Mouse (Mus musculus): ENCODE data around the gene Bnc2. TPM values are rescaled to one million over a fixed set of nuclear protein-coding genes. Genes with fewer than 3 reads are reported as not detected.

The Bnc2 gene
- polyA plus RNA-seq, 1 experiment from 2014 or later, result 0.10 TPM

DNA sequence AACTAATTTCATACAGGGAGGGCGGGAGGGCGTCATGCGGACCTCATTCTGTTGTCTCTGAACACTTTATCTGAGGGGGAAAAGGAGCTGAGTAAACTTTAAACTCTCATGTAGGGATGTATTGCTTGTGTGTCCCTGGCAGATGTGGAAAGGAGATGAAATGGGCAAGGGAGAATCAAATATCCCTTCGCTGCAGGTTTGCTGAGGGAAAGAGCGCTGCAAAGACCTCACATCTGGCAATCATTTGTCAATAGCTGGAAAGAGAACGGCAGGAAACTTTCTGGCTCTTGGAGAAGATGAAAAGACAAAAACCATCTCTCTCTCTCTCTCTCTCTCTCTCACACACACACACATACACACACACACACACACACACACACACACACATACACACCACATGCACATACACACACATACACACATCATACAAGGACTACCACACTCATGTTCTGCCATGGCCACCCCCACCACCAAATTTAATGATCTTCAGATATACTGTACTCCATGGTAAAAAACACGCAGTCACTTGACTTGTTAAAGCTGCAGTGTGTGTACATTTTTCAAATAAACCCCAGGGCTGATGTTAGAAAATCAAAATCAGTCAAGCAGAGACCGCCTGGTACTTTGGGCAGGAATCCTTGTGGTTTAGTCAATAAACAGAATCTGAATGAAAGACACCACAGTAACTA, 172.3 kb downstream of the Bnc2 start:
- Histone ChIP-seq H3K27ac (no peak overlapping the region), H3K4me3 (ENCODE audit: inconsistent target) (no peak overlapping the region), H3K79me2 (ENCODE audit: inconsistent target) (no peaks in the 10 kb centered on the region), H3K36me3 (ENCODE audit: inconsistent target) (no peaks in the 10 kb centered on the region)
- WGBS (ENCODE audit: missing documents), result 88% methylated on average over 8 of the region's 8 CpGs

DNA sequence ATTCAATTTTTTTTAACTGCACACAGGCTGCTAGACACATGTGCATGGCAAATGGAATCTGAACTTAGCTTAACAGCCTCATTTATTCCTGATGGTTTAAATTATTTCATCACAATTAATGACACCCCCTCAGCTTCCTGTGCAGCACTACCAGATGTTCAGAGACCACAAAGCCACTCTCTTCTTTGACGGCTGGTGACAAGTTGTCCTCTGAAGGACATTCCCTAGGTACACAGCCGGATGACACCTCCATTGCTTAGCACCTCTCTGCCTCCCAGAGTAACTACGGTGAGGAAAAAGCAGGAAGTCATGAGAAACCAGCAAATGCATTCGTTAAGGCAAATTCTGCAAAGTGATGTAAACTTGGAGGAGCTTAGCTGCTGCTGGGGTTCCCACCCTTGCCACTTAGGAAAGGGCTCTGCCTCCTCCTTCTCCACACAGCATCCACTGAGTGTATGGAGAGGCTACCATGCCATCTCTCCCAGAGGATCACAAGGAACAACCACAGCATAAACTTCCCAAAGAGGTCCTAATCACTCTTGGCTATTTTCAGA, 174.2 kb downstream of the Bnc2 start:
- Histone ChIP-seq H3K36me3 (ENCODE audit: inconsistent target) (no peaks in the 10 kb centered on the region), H3K4me3 (ENCODE audit: inconsistent target) (no peak overlapping the region), H3K79me2 (ENCODE audit: inconsistent target) (no peaks in the 10 kb centered on the region), H3K27ac (no peak overlapping the region)
- 15% methylated on average over 4 of the region's 4 CpGs for WGBS (ENCODE audit: missing documents)

DNA sequence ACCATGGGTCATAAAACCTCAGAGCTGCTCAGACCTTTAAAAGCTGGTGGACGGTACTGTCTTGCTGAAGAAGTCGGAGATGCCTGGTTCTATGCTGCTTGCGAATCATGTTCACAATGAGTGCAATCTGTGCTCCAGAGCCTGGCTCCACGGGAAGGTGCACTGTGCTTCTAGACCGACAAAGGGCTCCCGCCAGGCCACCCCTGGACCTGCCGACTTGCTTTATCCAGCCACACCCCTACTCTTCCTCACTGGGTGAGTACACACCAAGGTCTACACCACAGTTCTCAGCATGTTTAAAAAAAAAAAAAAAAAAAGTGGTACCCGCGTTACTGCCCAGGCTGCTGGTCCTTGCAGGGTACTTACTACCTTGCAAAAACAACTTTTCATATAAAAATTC, 174.8 kb downstream of the Bnc2 start:
- Histone ChIP-seq H3K27ac (no peak overlapping the region), H3K36me3 (ENCODE audit: inconsistent target) (no peaks in the 10 kb centered on the region), H3K79me2 (ENCODE audit: inconsistent target) (no peaks in the 10 kb centered on the region), H3K4me3 (ENCODE audit: inconsistent target) (no peak overlapping the region)
- WGBS (ENCODE audit: missing documents), result 93% methylated on average over 9 of the region's 9 CpGs

DNA sequence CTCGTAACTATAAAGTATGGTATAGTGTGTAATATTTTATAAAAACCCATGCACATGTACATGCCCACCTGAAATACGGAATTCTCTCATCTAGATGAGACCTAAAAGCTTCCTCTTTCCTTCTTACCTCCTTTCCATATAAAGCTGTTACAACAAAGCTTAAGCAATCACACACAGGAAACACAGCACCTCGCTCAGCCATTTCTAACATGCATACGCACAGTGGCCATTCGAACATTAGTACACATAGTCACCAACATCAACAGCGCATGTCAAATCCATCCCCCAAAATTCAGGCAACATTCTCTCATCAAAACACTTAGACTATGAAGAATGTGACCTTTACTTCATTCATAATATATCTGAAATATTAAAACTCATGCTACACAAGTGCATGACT, 176.6 kb downstream of the Bnc2 start:
- no peaks in the 10 kb centered on the region for H3K79me2 ChIP-seq (ENCODE audit: inconsistent target)
- H3K4me3 ChIP-seq (ENCODE audit: inconsistent target), result no peak overlapping the region
- no peaks in the 10 kb centered on the region for H3K36me3 ChIP-seq (ENCODE audit: inconsistent target)
- 72% methylated on average over 5 of the region's 6 CpGs for WGBS (ENCODE audit: missing documents)
- H3K27ac ChIP-seq, result no peak overlapping the region

DNA sequence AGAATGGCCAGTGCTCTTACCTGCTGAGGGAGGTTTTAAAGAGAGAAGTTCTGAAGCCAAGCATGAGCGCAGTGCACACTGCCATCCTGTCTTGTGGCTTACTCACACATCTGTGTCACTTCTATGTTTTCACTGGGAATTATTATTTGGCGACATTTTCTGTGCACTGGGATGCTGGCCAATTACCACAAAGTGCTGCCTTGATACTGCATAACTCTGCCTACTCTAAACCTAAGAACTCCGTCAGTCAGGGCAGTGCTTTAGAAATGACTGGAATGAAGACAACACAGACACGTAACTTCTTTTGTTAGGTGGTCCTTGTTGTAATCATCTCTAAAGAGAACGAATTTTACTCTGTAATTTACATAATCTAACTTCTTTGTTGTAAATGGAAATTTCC, 186.8 kb downstream of the Bnc2 start:
- H3K79me2 ChIP-seq (ENCODE audit: inconsistent target), result no peaks in the 10 kb centered on the region
- WGBS (ENCODE audit: missing documents), result 78% methylated on average over 5 of the region's 5 CpGs
- H3K4me3 ChIP-seq (ENCODE audit: inconsistent target), result no peak overlapping the region
- no peaks in the 10 kb centered on the region for H3K36me3 ChIP-seq (ENCODE audit: inconsistent target)
- no peak overlapping the region for H3K27ac ChIP-seq

DNA sequence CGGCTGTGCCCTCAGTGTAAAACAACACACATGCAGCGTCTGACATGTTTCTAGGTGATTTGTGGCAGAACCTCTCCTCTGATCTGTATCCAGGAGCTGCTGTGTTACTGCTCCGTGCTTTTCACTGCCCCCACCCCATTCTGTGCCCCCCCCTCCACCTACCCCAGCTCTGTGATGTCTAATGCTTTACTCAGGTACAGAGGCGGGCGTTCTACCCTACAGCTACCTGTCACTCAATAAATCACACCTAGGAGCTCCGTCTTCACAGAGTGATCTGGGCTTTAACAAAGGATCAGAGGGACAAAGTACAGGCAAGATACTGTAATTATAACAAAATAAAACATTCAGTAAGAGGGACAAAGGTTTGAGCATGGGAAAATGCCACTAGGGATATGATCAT, 192.4 kb downstream of the Bnc2 start:
- Histone ChIP-seq H3K36me3 (ENCODE audit: inconsistent target) (no peaks in the 10 kb centered on the region), H3K79me2 (ENCODE audit: inconsistent target) (no peaks in the 10 kb centered on the region), H3K4me3 (ENCODE audit: inconsistent target) (no peak overlapping the region), H3K27ac (no peak overlapping the region)
- WGBS (ENCODE audit: missing documents), result 83% methylated on average over 4 of the region's 6 CpGs

DNA sequence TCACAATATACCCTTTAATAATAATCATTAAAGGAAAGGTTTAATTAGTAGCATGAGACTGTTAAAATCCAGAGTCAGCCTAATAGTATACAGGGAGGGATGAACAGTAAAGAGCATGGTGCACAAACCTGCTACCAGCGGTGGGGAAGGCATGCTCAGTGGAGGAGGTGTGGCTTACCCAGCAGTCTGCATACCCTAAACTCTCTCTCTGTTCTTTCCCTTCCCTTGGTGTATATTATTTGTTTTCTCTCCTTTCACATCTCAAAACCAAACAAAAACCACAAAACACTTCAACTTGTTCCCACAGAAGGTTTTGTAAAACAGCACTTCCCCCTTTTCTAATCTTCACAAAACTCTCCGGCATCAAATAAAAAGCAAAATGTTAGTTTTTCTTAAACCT, 202.4 kb downstream of the Bnc2 start:
- H3K4me3 ChIP-seq (ENCODE audit: inconsistent target), result no peak overlapping the region
- no peaks in the 10 kb centered on the region for H3K36me3 ChIP-seq (ENCODE audit: inconsistent target)
- H3K79me2 ChIP-seq (ENCODE audit: inconsistent target), result no peaks in the 10 kb centered on the region
- WGBS (ENCODE audit: missing documents), result 0% methylated on average over 2 of the region's 2 CpGs
- no peak overlapping the region for H3K27ac ChIP-seq

DNA sequence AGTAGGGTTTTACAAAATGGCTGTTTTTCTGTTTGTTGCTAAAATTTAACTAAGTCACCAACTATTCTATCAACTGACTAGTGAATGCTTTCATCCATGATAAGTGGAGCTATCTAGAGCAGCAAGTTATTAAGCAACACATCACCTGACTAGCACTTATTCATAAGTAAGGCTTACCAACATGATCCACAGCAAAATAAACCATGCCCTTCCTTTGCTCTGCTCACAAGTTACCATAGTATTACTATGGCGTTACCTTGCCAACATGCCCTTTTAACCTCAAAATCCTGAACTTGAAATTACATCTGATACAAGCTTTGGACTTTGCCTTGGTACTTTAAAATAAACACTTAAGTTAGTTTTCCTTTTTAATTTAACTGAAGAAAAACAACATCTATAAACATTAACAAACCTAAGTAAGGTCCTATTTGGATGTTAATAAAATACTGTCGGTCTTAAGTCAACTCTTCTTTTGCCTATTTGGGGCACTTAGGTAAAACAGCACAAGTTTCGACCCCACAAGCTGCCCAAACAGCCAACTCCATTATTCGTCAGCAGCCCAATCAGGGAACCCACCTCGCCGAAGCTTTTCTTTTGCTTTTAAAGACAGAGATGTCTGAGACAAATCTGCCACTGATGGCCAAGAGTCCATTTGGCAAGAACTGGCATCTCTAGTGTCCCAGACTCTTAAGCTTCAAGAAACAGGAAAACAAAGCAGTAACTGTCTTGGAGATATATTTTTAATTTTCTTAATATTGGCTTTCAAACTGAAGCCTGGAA, 204.8 kb downstream of the Bnc2 start:
- WGBS (ENCODE audit: missing documents), result 97% methylated on average over 6 of the region's 6 CpGs

DNA sequence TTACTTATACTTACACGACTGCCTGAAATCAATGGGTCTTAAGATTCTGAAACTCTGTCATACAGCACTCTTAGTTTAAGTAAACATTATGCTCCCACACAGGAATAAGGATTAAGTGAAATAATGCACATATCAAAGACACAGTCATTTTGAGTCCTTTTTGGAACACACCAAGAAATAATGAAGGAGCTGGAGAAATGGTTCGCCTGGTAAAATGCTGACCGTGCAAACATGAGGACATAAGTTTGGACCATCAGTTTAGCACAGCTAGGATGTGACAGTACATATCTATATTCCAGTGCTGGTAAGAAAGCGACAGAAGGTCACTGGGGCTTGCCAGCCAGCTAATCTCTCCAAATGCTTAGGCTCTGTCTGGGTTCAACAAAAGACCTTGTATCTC, 205.7 kb downstream of the Bnc2 start:
- Histone ChIP-seq H3K27ac (no peak overlapping the region), H3K79me2 (ENCODE audit: inconsistent target) (no peaks in the 10 kb centered on the region), H3K4me3 (ENCODE audit: inconsistent target) (no peak overlapping the region), H3K36me3 (ENCODE audit: inconsistent target) (no peaks in the 10 kb centered on the region)
- WGBS (ENCODE audit: missing documents), result 95% methylated on average over 4 of the region's 4 CpGs

More for the DNA sequence above, 204.8 kb downstream of the Bnc2 start:
- Histone ChIP-seq H3K4me3 (ENCODE audit: inconsistent target) (no peak overlapping the region), H3K36me3 (ENCODE audit: inconsistent target) (no peaks in the 10 kb centered on the region), H3K79me2 (ENCODE audit: inconsistent target) (no peaks in the 10 kb centered on the region), H3K27ac (no peak overlapping the region)

DNA sequence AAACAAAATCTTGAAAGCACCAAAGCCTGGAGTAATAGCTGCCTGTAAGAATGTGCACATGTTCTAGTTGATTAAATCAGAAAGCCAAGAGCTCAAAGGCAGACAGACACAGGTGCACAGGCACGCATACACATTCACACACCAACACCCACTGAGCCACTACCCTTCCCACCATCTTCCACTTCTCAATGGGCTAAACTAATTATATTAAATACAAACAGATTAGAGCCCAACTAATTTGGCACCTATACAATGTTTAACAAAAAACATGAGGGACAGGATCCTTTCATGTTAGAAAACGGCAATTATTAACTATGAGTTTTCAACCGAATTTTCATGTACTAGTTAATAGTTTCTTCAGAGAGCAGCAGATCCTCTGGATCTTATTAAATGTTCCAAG, 207.4 kb downstream of the Bnc2 start:
- Histone ChIP-seq H3K27ac (no peak overlapping the region), H3K4me3 (ENCODE audit: inconsistent target) (no peak overlapping the region), H3K79me2 (ENCODE audit: inconsistent target) (no peaks in the 10 kb centered on the region), H3K36me3 (ENCODE audit: inconsistent target) (no peaks in the 10 kb centered on the region)
- WGBS (ENCODE audit: missing documents), result 96% methylated on average over 3 of the region's 3 CpGs

DNA sequence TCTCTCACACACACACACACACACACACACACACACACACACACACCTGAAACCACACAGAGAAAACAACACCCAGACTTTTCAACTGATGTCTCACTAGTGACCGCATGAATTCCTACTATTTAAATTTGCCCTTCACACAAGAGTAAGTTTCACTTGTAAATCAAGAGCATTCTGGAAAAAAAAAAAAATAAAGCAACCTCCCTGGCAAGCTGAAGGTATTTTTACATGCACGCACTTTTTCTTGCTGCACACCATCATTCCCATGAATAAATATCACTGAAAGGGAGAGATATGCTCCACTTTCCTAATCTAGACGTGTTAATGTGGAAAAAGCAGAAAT, 216.9 kb downstream of the Bnc2 start:
- H3K4me3 ChIP-seq (ENCODE audit: inconsistent target), result no peak overlapping the region
- no peak overlapping the region for H3K27ac ChIP-seq
- no peaks in the 10 kb centered on the region for H3K36me3 ChIP-seq (ENCODE audit: inconsistent target)
- H3K79me2 ChIP-seq (ENCODE audit: inconsistent target), result no peaks in the 10 kb centered on the region
- WGBS (ENCODE audit: missing documents), result 86% methylated on average over 3 of the region's 3 CpGs

DNA sequence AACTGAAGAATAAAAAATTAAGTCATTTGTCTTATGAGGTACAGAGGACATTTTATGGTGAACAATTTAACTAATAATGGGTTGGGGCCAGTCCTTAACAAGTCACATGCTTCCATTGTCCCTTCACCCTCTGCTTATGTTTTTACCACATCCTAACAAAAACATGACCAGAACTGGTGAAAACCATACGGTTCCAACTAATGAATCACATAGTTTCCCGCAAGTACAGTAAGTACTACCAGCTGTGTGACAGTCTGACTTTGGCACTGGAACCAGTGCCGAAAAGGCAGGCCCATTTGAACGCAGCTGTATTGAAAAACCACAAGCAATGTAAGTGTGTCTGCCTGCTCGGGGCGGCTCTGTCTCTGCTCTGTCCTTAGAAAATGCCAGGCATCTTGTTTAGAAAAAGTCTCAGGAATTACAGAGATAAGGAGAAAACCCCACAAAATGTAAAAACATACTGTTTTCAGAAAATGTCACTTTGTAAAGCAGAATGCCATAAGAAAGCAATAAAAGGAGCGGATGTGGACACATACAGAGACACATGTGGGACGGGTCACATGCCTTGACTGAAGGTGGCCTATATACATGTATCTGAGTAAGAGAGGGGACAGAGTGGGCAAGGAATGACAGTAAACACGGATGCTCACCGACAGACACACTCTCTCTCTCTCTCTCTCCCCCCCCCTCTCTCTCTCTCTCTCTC, 217.4 kb downstream of the Bnc2 start:
- Histone ChIP-seq H3K79me2 (ENCODE audit: inconsistent target) (no peaks in the 10 kb centered on the region), H3K27ac (no peak overlapping the region), H3K36me3 (ENCODE audit: inconsistent target) (no peaks in the 10 kb centered on the region), H3K4me3 (ENCODE audit: inconsistent target) (no peak overlapping the region)
- 89% methylated on average over 10 of the region's 10 CpGs for WGBS (ENCODE audit: missing documents)

DNA sequence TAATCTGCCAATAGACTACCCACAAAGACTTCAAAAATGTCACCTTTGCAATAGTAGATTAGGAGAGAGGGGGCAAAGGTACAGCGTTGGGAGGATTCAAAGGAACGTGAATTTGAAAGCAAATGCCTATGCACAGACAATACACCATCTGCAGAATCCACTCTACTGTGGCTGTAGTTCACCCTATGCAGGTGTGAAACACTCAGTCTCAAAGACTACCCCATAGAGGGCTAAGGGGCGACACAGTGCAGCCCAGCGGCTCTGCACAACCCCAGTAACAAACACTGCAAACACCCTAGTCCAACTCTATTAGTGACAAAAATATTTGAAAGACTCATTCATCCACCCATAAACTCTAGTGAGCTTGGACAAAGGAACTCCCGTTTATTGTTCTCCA, 218.2 kb downstream of the Bnc2 start:
- 93% methylated on average over 5 of the region's 5 CpGs for WGBS (ENCODE audit: missing documents)
- H3K27ac ChIP-seq, result no peak overlapping the region
- no peaks in the 10 kb centered on the region for H3K79me2 ChIP-seq (ENCODE audit: inconsistent target)
- no peaks in the 10 kb centered on the region for H3K36me3 ChIP-seq (ENCODE audit: inconsistent target)
- no peak overlapping the region for H3K4me3 ChIP-seq (ENCODE audit: inconsistent target)

DNA sequence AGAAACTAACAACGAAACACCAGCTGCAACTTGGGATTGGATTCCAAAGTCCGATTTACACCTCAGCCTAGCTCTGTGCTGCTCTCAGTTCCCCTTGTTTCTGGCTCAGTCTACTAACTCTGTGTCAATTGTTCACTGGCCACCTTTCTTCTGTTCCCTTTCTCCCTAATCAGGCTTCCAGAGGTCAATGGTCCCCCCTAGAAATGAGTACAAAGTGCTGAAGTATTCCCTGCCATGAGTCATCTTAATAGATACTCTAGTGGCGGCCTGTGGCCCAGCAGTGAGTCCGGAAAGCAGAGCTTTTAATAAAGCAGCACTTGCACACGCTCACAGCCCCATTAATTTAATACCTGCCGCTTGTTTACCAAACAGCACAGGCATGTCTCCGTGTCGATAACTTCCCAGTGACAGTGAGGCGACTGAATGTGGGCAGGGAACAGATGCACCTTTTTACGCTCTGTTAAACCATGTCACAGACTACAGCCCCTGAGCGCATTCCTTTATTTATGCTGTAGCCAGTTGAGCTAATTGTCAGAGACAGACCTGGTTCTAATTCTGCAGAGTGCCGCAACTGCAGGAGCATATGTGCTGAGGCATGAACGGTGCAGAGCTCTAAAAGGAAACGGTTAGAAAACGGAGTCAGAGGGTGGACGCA, 218.8 kb downstream of the Bnc2 start:
- H3K27ac ChIP-seq, result no peak overlapping the region
- no peak overlapping the region for H3K4me3 ChIP-seq (ENCODE audit: inconsistent target)
- WGBS (ENCODE audit: missing documents), result 94% methylated on average over 16 of the region's 16 CpGs
- H3K36me3 ChIP-seq (ENCODE audit: inconsistent target), result no peaks in the 10 kb centered on the region
- no peaks in the 10 kb centered on the region for H3K79me2 ChIP-seq (ENCODE audit: inconsistent target)

All from macrophage (primary cell).